Mouse (Mus musculus): ENCODE results near the gene Kcnma1. TPM values are rescaled to one million over a fixed set of nuclear protein-coding genes. Genes with fewer than 3 reads are reported as not detected.

The Kcnma1 gene
- polyA plus RNA-seq, 1 experiment from 2014 or later: 7.8 TPM

DNA sequence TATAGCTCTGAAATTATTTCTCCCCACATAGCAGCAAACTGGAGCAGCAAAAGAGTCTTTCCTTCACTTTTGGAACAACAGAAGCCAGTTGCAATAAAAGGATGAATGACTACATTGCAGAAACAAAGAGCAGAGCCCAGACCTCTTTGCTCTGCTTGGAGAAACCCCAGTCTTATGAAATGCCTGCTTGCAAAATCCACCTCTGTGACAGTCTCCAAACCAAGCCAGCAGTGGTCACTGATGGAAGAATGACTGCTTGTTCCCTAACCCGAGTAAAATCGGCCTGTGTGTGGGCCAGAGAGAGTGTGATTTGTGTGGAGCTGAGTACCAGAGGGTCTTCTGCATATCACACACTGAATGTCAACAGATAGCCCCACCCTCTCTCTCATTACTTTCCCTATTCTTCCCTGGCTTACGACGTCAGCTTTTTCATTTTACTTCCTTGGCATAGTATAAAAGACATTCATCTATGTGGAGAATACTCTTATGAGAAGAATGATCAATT is 518.0 kb downstream of the Kcnma1 start:
- 0 out of 2 replicates have a peak overlapping the region, but pooled peaks have one; percentile 11 for H3K27ac ChIP-seq
- H3K4me1 ChIP-seq: peaks cover 11% of the 10 kb centered on the region; the same call in 1 of the 2 replicates
- ATAC-seq (ENCODE audit: insufficient number of reproducible peaks, low FRiP score, low TSS enrichment, low read depth): no peak
- 58% methylated on average over 4 of the region's 4 CpGs for WGBS
- H3K9me3 ChIP-seq: no peaks in the 10 kb centered on the region
- no peak overlapping the region for H3K4me3 ChIP-seq
- no peak overlapping the region for H3K9ac ChIP-seq
- no peaks in the 10 kb centered on the region for H3K27me3 ChIP-seq
- H3K36me3 ChIP-seq: no peaks in the 10 kb centered on the region
- H3K4me2 ChIP-seq: no peak overlapping the region

DNA sequence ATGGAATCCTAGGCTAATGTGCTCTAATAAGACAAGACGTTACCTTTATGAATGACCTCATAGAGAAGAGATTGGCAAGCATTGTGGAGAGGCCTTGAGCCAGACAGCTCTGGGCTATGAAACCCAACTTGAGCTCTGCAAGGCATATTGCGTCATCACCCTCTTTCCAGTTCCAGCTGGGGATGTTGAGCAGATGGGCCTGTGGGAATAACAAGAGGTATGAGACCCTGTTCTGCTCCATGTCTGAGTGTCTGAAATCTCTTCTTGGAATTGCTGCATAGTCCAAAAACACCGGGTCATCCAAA is 519.8 kb downstream of the Kcnma1 start:
- Histone ChIP-seq H3K36me3 (no peaks in the 10 kb centered on the region), H3K27me3 (no peaks in the 10 kb centered on the region), H3K27ac (peak overlapping the region; percentile 74), H3K9ac (no peak overlapping the region), H3K4me1 (peaks cover 11% of the 10 kb centered on the region; the same call in 1 of the 2 replicates), H3K4me3 (no peak overlapping the region), H3K4me2 (no peak overlapping the region), H3K9me3 (no peaks in the 10 kb centered on the region)
- 52% methylated on average over 3 of the region's 3 CpGs for WGBS
- ATAC-seq (ENCODE audit: insufficient number of reproducible peaks, low FRiP score, low TSS enrichment, low read depth): peak; percentile 54; the same call in 1 of the 2 replicates

DNA sequence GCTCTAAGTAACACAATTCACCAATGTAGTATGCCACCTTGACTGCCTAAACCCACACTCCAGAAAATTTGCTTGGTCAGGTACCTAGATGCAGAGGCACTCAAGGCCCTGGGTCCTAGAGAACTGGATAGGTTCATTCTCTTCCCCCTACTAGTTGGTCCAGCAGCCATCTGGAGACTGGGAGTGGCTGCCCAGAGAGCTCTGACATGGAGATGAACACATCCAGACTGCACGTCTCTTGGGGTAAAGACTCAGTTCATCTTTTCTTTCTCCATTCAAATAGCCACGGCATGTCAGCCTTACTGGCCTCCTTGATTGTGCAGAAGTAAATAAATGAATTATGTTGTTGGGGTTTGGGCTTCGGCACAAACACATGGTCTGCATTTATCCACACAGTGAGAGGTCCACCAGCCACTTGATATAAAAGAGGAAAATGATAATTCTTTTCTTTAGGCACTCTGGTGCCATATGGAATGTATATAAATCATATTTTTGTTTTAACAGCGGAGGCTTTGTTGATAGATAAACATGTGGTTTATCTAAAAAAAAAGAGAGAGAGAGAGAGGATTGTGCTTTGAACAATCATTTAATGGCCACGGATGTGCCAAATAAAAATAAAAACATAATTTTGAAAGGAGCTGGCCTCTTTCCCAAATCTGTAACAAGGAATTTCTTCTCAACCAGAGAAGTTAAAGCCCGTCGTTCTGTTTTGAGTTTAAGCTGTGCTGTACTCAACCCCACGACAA is 520.4 kb downstream of the Kcnma1 start:
- ATAC-seq (ENCODE audit: insufficient number of reproducible peaks, low FRiP score, low TSS enrichment, low read depth): no peak
- 46% methylated on average over 8 of the region's 8 CpGs for whole genome bisulfite sequencing
- Histone ChIP-seq H3K4me1 (peaks cover 11% of the 10 kb centered on the region; the same call in 1 of the 2 replicates), H3K36me3 (no peaks in the 10 kb centered on the region), H3K4me3 (no peak overlapping the region), H3K27ac (peak overlapping the region; percentile 74), H3K27me3 (no peaks in the 10 kb centered on the region), H3K9me3 (no peaks in the 10 kb centered on the region), H3K9ac (no peak overlapping the region), H3K4me2 (no peak overlapping the region)

DNA sequence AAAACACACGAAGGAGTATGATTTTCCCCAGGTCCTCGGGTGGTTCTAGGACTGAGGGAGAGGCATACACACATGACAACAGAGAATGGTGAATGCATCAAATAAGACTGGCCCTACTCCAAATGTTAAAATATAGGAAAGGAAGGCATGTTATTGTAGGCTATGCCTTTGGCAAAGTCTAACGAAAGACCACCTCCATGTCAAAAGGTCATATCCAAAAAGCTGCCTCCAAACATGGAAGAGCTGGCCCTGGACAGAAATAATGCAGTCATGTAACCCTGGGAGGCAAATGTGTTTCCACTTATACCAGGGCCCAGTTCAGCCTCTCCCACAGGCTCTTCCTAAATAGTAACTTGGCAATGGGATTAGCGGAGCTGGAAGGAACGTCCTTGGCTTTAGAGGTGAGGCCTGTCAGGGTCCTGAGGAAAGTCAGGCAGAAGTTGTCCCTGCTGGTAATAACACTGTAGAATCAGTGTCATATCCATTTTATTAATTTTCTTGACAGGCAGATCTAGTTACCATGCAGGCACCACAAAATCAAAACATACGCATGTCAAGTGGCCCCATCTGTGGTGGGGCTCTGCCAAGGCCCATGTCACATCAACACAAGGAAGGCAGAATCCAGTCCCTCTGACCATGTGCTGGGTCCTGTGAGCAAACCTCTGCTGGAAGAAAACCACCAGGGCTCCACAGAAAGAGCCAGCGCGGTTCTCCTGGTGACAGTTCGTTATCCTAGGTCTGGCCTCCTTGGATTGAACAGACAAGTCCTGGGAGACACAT is 521.5 kb downstream of the Kcnma1 start:
- Histone ChIP-seq H3K4me2 (no peak overlapping the region), H3K27ac (peak overlapping the region; percentile 73; the same call in 1 of the 2 replicates), H3K27me3 (no peaks in the 10 kb centered on the region), H3K9me3 (no peaks in the 10 kb centered on the region), H3K36me3 (no peaks in the 10 kb centered on the region), H3K4me3 (no peak overlapping the region), H3K9ac (no peak overlapping the region), H3K4me1 (peaks cover 11% of the 10 kb centered on the region; the same call in 1 of the 2 replicates)
- ATAC-seq (ENCODE audit: insufficient number of reproducible peaks, low FRiP score, low TSS enrichment, low read depth): no peak
- WGBS: 66% methylated on average over 9 of the region's 9 CpGs

DNA sequence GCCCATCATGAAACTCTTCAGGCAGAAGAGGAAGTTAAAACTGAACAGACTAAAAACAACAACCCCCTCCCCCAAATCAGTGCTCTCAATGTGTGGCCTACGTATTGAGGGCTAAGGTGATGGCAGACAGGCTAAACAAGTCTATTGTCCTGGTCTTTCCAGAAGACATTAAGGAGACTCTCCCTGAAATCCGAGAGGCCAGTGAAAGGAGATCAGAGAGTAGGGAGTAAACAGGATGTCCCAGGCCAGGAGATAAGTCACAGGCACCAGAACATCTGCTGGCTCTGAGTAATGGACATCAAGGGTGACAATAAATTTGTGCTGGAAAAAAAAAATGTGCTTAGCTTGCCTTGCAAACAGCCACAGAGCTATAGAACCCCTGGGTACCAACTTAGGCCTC is 522.9 kb downstream of the Kcnma1 start:
- no peak for ATAC-seq (ENCODE audit: insufficient number of reproducible peaks, low FRiP score, low TSS enrichment, low read depth)
- Histone ChIP-seq H3K36me3 (no peaks in the 10 kb centered on the region), H3K9me3 (no peaks in the 10 kb centered on the region), H3K4me2 (no peak overlapping the region), H3K27ac (no peak overlapping the region), H3K27me3 (no peaks in the 10 kb centered on the region), H3K9ac (no peak overlapping the region), H3K4me3 (no peak overlapping the region), H3K4me1 (peaks cover 11% of the 10 kb centered on the region; the same call in 1 of the 2 replicates)
- 45% methylated on average over 2 of the region's 2 CpGs for WGBS

DNA sequence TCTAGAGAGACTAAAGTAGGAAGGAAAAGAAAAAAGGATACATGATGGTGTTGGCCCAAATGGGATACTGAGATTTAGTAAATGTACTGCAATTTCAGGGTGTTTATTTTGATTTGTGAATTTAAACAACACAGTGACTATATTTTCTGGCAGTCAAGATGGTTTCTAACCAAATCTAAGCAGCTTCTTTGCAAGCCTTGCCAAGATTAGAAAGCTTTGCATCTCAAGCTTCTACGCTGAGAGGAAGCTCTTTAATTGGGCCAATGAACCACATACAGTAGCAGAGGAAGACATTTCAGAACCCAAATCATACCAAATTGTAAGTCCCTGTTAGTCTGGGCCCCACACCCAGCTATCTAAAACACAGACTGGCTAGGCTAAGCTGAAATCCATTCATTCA is 527.6 kb downstream of the Kcnma1 start:
- no peaks in the 10 kb centered on the region for H3K36me3 ChIP-seq
- H3K4me2 ChIP-seq: no peak overlapping the region
- no peak overlapping the region for H3K4me3 ChIP-seq
- no peaks in the 10 kb centered on the region for H3K9me3 ChIP-seq
- H3K27ac ChIP-seq: no peak overlapping the region
- H3K9ac ChIP-seq: no peak overlapping the region
- WGBS: 81% methylated on average over 1 of the region's 1 CpGs
- H3K4me1 ChIP-seq: no peaks in the 10 kb centered on the region
- H3K27me3 ChIP-seq: no peaks in the 10 kb centered on the region
- no peak for ATAC-seq (ENCODE audit: insufficient number of reproducible peaks, low FRiP score, low TSS enrichment, low read depth)

DNA sequence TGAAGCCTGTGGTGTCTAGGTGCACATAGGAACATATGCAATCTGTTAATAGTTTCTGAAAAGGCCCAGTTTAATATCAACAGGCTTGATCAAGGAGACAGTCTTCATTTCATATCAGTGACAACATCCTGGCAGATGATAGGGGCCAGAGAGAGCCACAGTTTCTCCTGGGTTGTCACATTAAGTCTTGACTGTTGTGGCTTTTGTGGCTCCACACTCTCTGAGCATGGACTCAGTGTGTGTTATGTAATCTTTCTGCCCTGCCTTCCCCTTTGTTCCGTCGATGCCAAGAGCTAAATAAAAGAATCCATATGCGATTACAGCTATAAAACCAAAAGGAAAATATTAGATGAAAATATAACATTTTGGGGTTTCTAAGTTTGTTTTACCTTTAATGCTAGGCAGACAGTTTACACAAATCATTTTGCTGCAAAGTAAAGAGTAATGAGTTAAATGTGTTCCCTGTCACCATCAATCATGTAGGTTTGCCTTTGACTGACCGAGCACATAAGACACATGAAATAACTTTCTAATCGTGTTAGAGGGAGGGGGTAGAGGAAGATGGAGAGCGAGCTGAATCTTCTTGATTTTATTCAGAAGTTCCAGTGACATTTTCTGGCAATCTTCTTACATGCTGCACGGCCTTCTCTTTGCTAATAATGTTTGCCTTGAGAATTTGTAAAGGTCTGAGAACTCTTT is 528.3 kb downstream of the Kcnma1 start:
- no peaks in the 10 kb centered on the region for H3K36me3 ChIP-seq
- no peak overlapping the region for H3K27ac ChIP-seq
- H3K4me2 ChIP-seq: no peak overlapping the region
- no peak for ATAC-seq (ENCODE audit: insufficient number of reproducible peaks, low FRiP score, low TSS enrichment, low read depth)
- H3K4me3 ChIP-seq: no peak overlapping the region
- H3K27me3 ChIP-seq: no peaks in the 10 kb centered on the region
- H3K9me3 ChIP-seq: no peaks in the 10 kb centered on the region
- H3K4me1 ChIP-seq: no peaks in the 10 kb centered on the region
- no peak overlapping the region for H3K9ac ChIP-seq
- WGBS: 54% methylated on average over 7 of the region's 7 CpGs

GRCm38 (mm10) chr14:23475129-23475528 is 539.2 kb downstream of the Kcnma1 start:
- no peaks in the 10 kb centered on the region for H3K9me3 ChIP-seq
- H3K4me3 ChIP-seq: no peak overlapping the region
- 64% methylated on average over 4 of the region's 4 CpGs for WGBS
- no peaks in the 10 kb centered on the region for H3K4me1 ChIP-seq
- no peak overlapping the region for H3K4me2 ChIP-seq
- H3K36me3 ChIP-seq: no peaks in the 10 kb centered on the region
- H3K27me3 ChIP-seq: no peaks in the 10 kb centered on the region
- ATAC-seq (ENCODE audit: insufficient number of reproducible peaks, low FRiP score, low TSS enrichment, low read depth): no peak
- H3K9ac ChIP-seq: no peak overlapping the region
- no peak overlapping the region for H3K27ac ChIP-seq

GRCm38 (mm10) chr14:23470071-23470470 is 544.2 kb downstream of the Kcnma1 start:
- no peak overlapping the region for H3K4me3 ChIP-seq
- no peaks in the 10 kb centered on the region for H3K9me3 ChIP-seq
- H3K9ac ChIP-seq: no peak overlapping the region
- no peak for ATAC-seq (ENCODE audit: insufficient number of reproducible peaks, low FRiP score, low TSS enrichment, low read depth)
- H3K4me1 ChIP-seq: no peaks in the 10 kb centered on the region
- WGBS: 55% methylated on average over 2 of the region's 2 CpGs
- no peaks in the 10 kb centered on the region for H3K36me3 ChIP-seq
- no peak overlapping the region for H3K4me2 ChIP-seq
- H3K27ac ChIP-seq: no peak overlapping the region
- no peaks in the 10 kb centered on the region for H3K27me3 ChIP-seq

DNA sequence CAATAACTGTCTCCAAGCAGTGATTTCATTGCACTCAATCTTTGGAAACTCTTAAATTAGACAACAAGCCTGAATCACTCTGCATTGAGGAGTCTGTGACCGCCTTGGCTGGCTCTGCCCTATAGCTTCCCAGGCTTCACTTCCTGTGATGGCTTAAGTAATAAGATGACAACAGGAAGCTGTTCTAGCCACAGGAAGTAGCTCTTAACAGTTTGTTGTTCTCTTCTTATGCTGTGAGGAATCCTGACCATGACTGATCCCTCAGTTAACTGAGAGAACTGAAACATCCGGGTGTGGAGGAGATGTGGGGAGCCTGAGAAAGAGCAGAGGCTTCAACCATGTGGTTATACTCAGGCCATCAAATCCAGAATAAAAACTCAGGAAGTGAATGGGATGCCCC is 549.2 kb downstream of the Kcnma1 start:
- Histone ChIP-seq H3K27ac (no peak overlapping the region), H3K9me3 (no peaks in the 10 kb centered on the region), H3K4me1 (no peaks in the 10 kb centered on the region), H3K27me3 (0 out of 2 replicates have a peak, but pooled peaks cover 3% of the 10 kb centered on the region), H3K4me3 (no peak overlapping the region), H3K4me2 (no peak overlapping the region), H3K9ac (no peak overlapping the region), H3K36me3 (no peaks in the 10 kb centered on the region)
- no peak for ATAC-seq (ENCODE audit: insufficient number of reproducible peaks, low FRiP score, low TSS enrichment, low read depth)
- WGBS: 44% methylated on average over 2 of the region's 2 CpGs

GRCm38 (mm10) chr14:23458560-23458959 is 555.7 kb downstream of the Kcnma1 start:
- Histone ChIP-seq H3K9me3 (no peaks in the 10 kb centered on the region), H3K4me1 (no peaks in the 10 kb centered on the region; the same call in 1 of the 2 replicates), H3K4me3 (no peak overlapping the region), H3K27me3 (peaks cover 3% of the 10 kb centered on the region; the same call in 1 of the 2 replicates), H3K36me3 (no peaks in the 10 kb centered on the region), H3K27ac (no peak overlapping the region), H3K9ac (no peak overlapping the region), H3K4me2 (no peak overlapping the region)
- no peak for ATAC-seq (ENCODE audit: insufficient number of reproducible peaks, low FRiP score, low TSS enrichment, low read depth)
- WGBS: 42% methylated on average over 4 of the region's 4 CpGs
